Mouse (Mus musculus): ENCODE measurements at regions not wholly inside any gene's neighbourhood (a gene's known extent, or its start where the extent isn't known, plus 50 kb on each side); places are given as distances from the start of the nearest gene placed in this dataset. TPM values are rescaled to one million over a fixed set of nuclear protein-coding genes. Genes with fewer than 3 reads are reported as not detected.

DNA sequence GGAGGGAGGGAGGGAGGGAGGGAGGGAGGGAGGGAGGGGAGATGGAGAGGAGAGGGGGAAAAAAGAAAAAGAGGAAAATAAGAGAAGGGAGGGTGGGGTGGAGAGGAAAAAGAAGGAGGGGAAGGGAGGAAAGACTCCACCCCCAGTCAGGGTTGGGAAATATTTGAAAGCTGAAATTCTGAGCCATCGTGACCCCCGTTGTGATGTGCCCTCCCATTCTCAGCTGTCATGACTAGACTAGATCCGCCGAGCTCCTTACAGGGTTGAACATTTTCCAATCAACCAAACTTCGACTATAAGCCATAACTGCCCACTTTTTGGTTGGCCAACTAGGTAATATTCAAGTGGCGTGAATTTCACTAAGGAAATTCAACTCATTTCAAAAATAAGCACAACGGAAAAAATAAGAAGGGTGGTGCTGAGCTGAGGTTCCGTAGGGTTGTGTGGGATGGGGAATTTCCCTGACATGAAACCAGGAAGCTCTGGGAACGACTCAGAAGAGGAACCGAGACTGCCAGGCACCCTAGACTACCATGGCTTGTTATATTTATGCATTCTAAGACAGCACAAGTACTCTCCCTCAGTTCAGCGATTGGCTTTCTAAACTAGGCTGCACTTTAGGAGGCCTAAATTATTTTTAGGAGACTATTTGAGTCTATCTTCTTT lies 234.4 kb downstream of the Epha4 start:
- peaks cover 3% of the 10 kb centered on the region; the same call in 1 of the 2 replicates for H3K27me3 ChIP-seq
- H3K4me3 ChIP-seq: no peak overlapping the region
- H3K27ac ChIP-seq (replicated peaks): no peak overlapping the region
- ATAC-seq (ENCODE audit: low read depth): no peak
- no peak overlapping the region for H3K4me2 ChIP-seq
- H3K9ac ChIP-seq: no peak overlapping the region
- WGBS: 88% methylated on average over 11 of the region's 11 CpGs
- H3K4me1 ChIP-seq (replicated peaks): peaks cover 8% of the 10 kb centered on the region
- H3K9me3 ChIP-seq: 0 out of 2 replicates have a peak, but pooled peaks cover 7% of the 10 kb centered on the region
- H3K36me3 ChIP-seq: no peaks in the 10 kb centered on the region

- H3K9ac ChIP-seq: no peak overlapping the region
- no peak for ATAC-seq (ENCODE audit: low read depth)
- H3K4me2 ChIP-seq: no peak overlapping the region
- 92% methylated on average over 4 of the region's 4 CpGs for WGBS
- peaks cover 5% of the 10 kb centered on the region; the same call in 1 of the 2 replicates for H3K4me1 ChIP-seq (replicated peaks)
- 0 out of 2 replicates have a peak, but pooled peaks cover 10% of the 10 kb centered on the region for H3K9me3 ChIP-seq
- no peak overlapping the region for H3K27ac ChIP-seq (replicated peaks)
- H3K4me3 ChIP-seq: no peak overlapping the region
- H3K27me3 ChIP-seq: peaks cover 3% of the 10 kb centered on the region; the same call in 1 of the 2 replicates
- no peaks in the 10 kb centered on the region for H3K36me3 ChIP-seq
Measured at GRCm38 (mm10) chr1:77281741-77282140, 233.1 kb downstream of the Epha4 start.

- H3K9ac ChIP-seq: no peak overlapping the region
- no peaks in the 10 kb centered on the region for H3K9me3 ChIP-seq
- no peak overlapping the region for H3K4me3 ChIP-seq
- no peak for ATAC-seq (ENCODE audit: low read depth)
- no peak overlapping the region for H3K4me2 ChIP-seq
- H3K27ac ChIP-seq (replicated peaks): no peak overlapping the region
- H3K36me3 ChIP-seq: no peaks in the 10 kb centered on the region
- no peaks in the 10 kb centered on the region for H3K4me1 ChIP-seq (replicated peaks)
- H3K27me3 ChIP-seq: peaks cover 6% of the 10 kb centered on the region; the same call in 1 of the 2 replicates
- WGBS: 82% methylated on average over 4 of the region's 4 CpGs
Measured at GRCm38 (mm10) chr1:77298713-77299132, 216.2 kb downstream of the Epha4 start.

GRCm38 (mm10) chr1:77300806-77301205 lies 214.1 kb downstream of the Epha4 start:
- H3K27me3 ChIP-seq: peaks cover 6% of the 10 kb centered on the region; the same call in 1 of the 2 replicates
- WGBS: 68% methylated on average over 2 of the region's 2 CpGs
- H3K4me1 ChIP-seq (replicated peaks): peaks cover 7% of the 10 kb centered on the region; the same call in 1 of the 2 replicates
- no peak overlapping the region for H3K9ac ChIP-seq
- H3K4me3 ChIP-seq: no peak overlapping the region
- no peak for ATAC-seq (ENCODE audit: low read depth)
- H3K9me3 ChIP-seq: no peaks in the 10 kb centered on the region
- no peak overlapping the region for H3K27ac ChIP-seq (replicated peaks)
- no peak overlapping the region for H3K4me2 ChIP-seq
- H3K36me3 ChIP-seq: no peaks in the 10 kb centered on the region

DNA sequence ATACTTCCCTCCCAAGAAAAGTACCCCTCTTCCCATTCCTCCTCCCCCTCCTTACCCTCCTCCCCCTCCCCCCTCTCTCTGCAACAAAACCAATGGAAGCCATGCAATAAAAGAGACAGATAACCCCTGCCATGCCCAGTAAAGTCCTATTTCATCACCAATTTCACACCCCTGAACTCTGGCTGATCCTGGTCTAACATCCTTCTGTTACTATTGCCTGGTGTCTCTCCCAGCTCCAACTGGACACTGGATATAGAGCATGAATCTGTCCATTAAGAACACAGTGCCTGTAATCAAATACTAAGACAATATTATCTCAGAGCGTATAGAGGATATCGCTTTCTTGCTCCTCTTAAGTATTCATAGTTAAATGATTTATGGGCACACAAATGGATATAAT lies 210.1 kb downstream of the Epha4 start:
- Histone ChIP-seq H3K4me2 (no peak overlapping the region), H3K9ac (no peak overlapping the region), H3K36me3 (no peaks in the 10 kb centered on the region), H3K27ac (replicated peaks) (no peak overlapping the region), H3K4me3 (no peak overlapping the region), H3K27me3 (peaks cover 4% of the 10 kb centered on the region; the same call in 1 of the 2 replicates), H3K4me1 (replicated peaks) (peaks cover 9% of the 10 kb centered on the region), H3K9me3 (no peaks in the 10 kb centered on the region)
- no peak for ATAC-seq (ENCODE audit: low read depth)
- WGBS: 36% methylated on average over 2 of the region's 2 CpGs

DNA sequence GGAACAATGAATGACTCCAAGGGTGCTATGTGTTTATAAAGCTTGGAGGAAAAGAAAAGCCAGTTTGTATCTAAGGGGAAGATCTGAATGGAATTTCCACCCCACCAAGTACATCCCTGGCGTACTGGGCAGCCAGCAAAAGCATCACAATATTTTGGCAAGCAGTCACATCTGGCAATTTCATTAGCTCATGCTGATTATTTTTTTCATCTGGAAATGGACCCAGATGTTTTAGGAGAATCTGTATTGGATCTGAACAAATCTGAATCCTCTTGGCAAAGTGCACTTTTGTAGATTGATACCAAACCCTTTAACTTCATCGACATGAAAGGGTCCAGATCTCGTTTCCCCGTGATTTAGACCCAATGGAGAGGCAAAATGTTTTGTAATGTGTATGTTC lies 207.1 kb downstream of the Epha4 start:
- Histone ChIP-seq H3K4me2 (no peak overlapping the region), H3K36me3 (no peaks in the 10 kb centered on the region), H3K27me3 (peaks cover 4% of the 10 kb centered on the region; the same call in 1 of the 2 replicates), H3K27ac (replicated peaks) (no peak overlapping the region), H3K4me1 (replicated peaks) (peaks cover 16% of the 10 kb centered on the region), H3K9ac (no peak overlapping the region), H3K9me3 (no peaks in the 10 kb centered on the region), H3K4me3 (no peak overlapping the region)
- no peak for ATAC-seq (ENCODE audit: low read depth)
- 57% methylated on average over 4 of the region's 4 CpGs for WGBS

GRCm38 (mm10) chr1:77313119-77313518 lies 201.8 kb downstream of the Epha4 start:
- Histone ChIP-seq H3K4me3 (no peak overlapping the region), H3K9me3 (no peaks in the 10 kb centered on the region), H3K4me2 (no peak overlapping the region), H3K27ac (replicated peaks) (no peak overlapping the region), H3K9ac (no peak overlapping the region), H3K36me3 (no peaks in the 10 kb centered on the region), H3K27me3 (peaks cover 6% of the 10 kb centered on the region; the same call in 1 of the 2 replicates), H3K4me1 (replicated peaks) (peaks cover 10% of the 10 kb centered on the region)
- 68% methylated on average over 3 of the region's 3 CpGs for WGBS
- no peak for ATAC-seq (ENCODE audit: low read depth)

GRCm38 (mm10) chr1:77315347-77315746 lies 199.5 kb downstream of the Epha4 start:
- H3K27ac ChIP-seq (replicated peaks): no peak overlapping the region
- ATAC-seq (ENCODE audit: low read depth): no peak
- 70% methylated on average over 3 of the region's 3 CpGs for WGBS
- H3K36me3 ChIP-seq: no peaks in the 10 kb centered on the region
- H3K9ac ChIP-seq: no peak overlapping the region
- H3K9me3 ChIP-seq: no peaks in the 10 kb centered on the region
- peaks cover 1% of the 10 kb centered on the region for H3K4me1 ChIP-seq (replicated peaks)
- no peak overlapping the region for H3K4me2 ChIP-seq
- no peak overlapping the region for H3K4me3 ChIP-seq
- peaks cover 6% of the 10 kb centered on the region; the same call in 1 of the 2 replicates for H3K27me3 ChIP-seq

- no peak for ATAC-seq (ENCODE audit: low read depth)
- Histone ChIP-seq H3K9ac (no peak overlapping the region), H3K27me3 (peaks cover 6% of the 10 kb centered on the region; the same call in 1 of the 2 replicates), H3K4me1 (replicated peaks) (no peaks in the 10 kb centered on the region), H3K27ac (replicated peaks) (no peak overlapping the region), H3K36me3 (no peaks in the 10 kb centered on the region), H3K4me2 (no peak overlapping the region), H3K9me3 (no peaks in the 10 kb centered on the region), H3K4me3 (no peak overlapping the region)
- 64% methylated on average over 9 of the region's 9 CpGs for WGBS
Measured at GRCm38 (mm10) chr1:77316198-77316597, 198.7 kb downstream of the Epha4 start.

Small RNA genes in the stretch of these regions (microRNA-seq; reads per million reads assigned to microRNA genes)
- gene Mir6343: not detected
